Mouse (Mus musculus): ENCODE results near the gene Gm11555. TPM values are rescaled to one million over a fixed set of nuclear protein-coding genes. Genes with fewer than 3 reads are reported as not detected.
"Not testable (repeated sequence)": the region's sequence is repeated elsewhere in the genome, so short reads cannot be mapped to it uniquely, and the experiment has no call there.

Gm11555 gene
- total RNA-seq (2021), result not detected

DNA sequence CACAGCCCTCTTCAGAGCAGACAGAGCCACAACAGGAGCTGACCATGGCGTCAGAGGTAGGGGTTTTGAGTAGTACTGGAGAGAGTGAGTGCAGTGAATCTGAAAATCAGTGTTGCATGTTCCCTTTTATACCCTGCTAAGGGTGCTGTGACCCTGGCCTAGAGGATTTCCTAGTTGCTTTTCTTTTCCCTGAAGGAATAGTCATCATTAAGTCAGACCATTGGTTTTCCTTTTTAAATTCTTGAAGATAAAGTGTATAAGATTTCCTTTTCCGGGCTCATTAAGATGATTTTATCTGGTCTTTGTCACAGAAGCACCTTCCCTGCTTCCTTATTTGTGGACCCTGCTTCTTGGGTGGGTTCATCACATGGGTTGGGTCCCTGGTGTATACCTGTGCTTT, at the start of gene Gm11555:
Gene Gm11555, minus strand, starts transcription at position 101 of the 400 bp plus-strand sequence.
- DNase-seq, result no peak

DNA sequence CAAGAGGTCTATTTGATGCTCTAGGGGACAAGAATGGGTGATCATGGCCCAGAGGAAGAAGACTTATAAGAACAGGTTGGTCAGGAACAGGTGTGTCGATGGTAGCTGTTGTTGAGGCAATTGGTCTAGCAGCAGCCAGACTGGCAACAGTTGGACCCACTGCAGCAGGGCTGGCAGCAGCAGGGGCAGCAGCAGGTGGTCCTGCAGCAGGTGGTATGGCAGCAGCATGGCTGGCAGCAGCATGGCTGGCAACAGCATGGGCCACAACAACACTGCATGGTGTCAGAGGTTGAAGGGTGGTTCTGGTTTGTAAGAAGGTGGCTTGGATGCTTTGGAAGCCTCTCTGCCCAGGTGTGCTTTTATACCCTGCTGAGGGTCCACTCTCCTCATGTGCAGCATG, 40.4 kb upstream of the Gm11555 start, which contains the start of gene Gm14190:
Gene Gm14190, minus strand, starts transcription at position 278 of the 400 bp plus-strand sequence.
- no peak for DNase-seq

DNA sequence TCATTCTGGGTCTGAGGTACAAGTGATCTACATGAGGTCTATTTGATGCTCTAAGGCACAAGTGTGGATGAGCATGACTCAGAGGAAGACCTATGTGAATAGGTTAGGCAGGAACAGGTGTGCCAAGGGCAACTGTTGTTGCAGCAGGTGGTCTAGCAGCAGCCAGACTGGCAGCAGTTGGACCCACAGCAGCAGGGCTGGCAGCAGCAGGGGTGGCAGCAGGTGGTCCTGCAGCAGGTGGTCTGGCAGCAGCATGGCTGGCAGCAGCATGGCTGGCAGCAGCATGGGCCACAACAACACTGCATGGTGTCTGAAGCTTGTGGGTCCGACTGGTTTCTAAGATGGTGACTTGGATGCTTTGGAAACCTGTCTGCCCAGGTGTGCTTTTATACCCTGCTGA, 35.2 kb upstream of the Gm11555 start:
- not testable (repeated sequence) for DNase-seq

DNA sequence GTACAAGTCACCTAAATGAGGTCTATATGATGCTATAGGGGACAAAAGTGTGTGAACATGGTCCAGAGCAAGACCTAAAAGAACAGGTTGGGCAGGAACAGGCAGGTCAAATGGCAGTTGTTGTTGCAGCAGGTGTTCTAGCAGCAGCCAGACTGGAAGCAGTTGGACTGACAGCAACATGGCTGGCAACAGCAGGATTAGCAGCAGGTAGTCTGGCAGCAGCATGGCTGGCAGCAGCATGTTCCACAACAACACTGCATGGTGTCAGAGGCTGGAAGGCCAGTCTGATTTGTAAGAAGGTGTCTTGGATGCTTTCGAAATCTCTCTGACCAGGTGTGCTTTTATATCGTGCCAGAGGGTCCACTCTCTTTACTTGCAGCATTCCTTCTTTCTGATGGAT, 33.4 kb upstream of the Gm11555 start:
- no peak for DNase-seq

DNA sequence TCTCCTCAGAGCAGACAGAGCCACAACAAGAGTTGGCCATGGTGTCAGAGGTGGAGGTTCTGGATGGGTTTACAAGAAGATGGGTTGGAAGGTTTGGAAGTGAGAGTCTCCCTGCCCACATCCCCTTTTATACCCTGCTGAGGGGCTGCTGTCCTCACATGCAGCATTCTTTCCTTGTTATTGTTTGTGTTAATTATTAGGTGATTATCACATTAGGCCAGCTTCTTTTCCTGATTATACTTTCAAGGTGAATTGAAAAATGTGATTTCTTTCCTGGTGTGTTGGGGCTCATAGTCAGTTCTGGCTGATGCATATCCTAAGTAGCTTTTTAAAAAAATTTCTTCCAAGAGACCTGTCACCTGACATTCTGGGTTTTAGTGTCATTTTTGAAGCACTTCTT, 15.8 kb upstream of the Gm11555 start, which contains the start of gene Krtap4-6:
Gene Krtap4-6, minus strand, starts transcription at position 101 of the 400 bp plus-strand sequence.
- no peak for DNase-seq

DNA sequence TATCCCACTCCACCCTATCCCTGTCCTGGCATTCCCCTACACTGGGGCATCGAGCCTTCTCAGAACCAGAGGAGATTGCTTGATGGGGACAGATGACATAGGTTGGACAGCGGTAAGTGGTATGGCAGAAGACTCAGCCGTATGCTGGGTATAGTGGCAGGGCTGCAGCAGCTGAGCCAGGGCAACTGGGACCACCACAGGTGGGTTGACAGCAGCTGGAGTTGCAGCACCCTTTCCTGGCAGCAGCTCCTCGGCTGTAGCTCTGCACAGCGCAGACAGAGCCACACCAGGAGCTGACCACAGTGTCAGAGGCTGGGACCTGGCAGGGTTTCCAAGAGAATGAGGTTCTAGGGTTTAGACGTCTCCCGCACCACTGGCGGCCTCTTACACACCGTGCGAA, 12.8 kb upstream of the Gm11555 start:
- DNase-seq, result no peak

DNA sequence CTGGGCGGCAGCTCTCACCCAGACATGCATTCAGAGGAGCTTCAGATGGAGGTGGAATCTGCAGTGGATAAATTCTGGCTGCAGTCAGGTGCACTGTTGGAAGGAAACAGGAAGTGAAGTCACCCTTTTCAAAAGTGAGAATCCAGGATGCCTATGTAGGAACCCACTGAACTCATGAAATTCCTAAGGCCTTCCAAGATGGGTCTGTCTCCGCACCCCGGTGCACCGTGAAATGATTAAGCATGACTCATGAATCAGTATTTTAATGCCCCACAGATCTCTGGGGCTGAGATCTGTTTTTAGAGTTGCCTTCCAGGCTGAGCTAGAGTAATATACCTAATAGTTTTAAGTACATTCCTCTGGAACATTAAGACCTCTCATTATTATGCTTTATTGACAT, 9.2 kb upstream of the Gm11555 start:
- DNase-seq, result no peak

DNA sequence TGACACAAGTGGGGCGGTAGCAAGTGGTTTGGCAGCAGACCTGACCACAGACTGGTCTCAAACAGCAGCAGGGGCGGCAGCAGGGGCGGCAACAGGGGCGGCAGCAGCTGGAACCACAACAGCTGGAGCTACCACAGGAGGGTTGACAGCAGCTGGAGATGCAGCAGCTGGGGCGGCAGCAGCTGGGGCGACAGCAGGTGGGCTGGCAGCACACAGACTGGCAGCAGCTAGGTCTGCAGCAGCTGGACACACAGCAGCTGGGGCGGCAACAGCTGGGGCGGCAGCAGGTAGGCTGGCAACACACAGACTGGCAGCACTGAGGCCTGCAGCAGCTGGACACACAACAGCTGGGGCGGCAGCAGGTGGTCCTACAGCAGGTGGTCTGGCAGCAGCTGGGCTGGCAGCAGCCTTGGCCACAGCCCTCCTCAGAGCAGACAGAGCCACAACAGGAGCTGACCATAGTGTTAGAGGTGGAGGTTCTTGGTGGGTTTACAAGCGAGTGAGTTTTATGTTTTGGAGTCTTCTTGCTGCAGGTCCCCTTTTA, 8.5 kb upstream of the Gm11555 start, which contains the start of gene Gm11563:
Gene Gm11563, minus strand, starts transcription at position 494 of the 544 bp plus-strand sequence.
- DNase-seq, result not testable (repeated sequence)

DNA sequence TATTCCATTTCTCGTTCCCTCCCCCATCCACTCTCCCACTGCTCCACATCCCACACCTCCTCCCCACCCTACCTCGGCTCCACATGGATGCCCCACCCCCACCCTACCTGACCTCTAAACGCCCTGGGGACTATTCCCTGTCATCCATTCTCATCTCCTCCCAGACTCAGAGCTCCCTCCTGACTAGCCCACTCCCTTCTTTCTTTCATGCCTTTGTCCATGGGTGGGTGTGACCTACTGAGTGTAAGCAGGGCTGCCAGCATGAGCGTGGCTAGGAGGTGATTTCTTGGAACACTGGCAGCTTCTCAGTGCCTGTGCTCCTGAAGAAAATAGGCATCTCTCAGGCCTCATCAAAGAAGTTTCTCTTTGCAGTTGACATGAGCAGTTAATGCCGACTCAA, 7.0 kb upstream of the Gm11555 start:
- DNase-seq, result no peak

DNA sequence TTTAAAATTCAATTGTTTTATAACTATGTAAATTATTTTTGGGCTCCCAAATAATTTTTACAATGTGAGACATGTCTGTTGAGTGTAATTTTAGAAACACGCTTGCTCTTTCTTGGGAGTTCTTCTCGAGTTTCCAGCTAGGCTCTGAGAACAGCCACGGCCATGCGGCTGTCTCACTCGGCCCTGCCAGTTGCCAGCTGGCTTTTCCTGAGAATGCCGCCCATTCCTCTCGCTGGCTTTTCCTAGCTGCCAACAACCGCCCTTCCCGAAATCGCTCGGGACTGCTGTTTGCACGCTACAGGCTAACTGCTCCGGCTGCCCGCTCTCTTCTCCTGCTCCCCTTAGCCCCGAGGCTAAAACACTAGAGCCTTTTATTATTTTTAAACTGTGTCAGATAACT, 3.6 kb downstream of the Gm11555 start:
- no peak for DNase-seq

DNA sequence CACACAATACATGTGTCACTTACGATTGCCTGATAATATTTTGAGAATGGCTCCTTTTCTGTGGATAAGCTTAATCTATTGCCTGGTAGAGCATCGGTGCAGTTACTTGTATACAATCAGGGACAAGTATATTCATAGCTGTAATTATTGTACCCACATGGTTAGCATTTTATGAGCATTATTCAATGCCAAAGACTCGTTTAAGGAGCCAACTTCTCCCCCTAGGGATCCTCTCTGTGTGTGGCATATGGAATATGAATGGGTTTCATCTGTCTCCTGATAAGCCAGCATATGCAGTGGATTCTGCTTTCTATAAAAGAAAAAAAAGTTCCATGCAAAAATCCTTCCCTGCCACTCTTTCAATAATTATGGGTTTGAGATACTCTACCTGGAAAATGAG, 5.7 kb downstream of the Gm11555 start:
- DNase-seq, result no peak

DNA sequence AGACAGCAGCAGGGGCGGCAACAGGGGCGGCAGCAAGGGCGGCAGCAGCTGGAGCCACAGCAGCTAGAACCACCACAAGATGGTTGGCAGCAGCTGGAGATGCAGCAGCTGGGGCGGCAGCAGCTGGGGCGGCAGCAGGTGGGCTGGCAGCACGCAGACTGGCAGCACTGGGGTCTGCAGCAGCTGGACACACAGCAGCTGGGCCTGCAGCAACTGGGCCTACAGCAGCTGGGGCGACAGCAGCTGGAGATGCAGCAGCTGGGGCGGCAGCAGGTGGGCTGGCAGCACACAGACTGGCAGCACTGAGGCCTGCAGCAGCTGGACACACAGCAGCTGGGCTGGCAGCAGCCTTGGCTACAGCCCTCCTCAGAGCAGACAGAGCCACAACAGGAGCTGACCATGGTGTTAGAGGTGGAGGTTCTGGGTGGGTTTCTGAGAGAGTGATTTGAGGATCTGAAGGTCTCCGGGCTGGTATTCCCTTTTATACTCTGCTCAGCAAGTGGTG, 6.3 kb downstream of the Gm11555 start, which contains the start of gene Krtap4-7:
Gene Krtap4-7, minus strand, starts transcription at position 455 of the 505 bp plus-strand sequence.
- not testable (repeated sequence) for DNase-seq

DNA sequence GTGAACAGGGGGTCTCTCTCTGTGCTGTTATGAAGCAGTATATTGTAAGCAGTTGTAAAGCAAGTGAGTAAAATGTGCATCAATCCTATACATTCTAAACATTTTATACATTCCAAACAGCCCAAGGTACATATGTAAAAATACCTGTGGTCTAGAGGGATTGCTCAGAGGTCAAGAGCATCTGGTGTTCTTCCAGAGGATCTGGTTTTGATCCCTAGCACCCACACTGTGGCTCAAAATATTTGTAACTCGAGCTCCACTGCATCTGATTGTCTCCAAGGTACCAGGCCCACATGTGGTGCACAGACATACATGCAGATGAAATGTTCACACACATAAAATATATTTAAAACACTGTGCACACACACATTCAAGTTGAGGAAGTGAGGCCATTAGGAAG, 9.1 kb downstream of the Gm11555 start:
- no peak for DNase-seq

DNA sequence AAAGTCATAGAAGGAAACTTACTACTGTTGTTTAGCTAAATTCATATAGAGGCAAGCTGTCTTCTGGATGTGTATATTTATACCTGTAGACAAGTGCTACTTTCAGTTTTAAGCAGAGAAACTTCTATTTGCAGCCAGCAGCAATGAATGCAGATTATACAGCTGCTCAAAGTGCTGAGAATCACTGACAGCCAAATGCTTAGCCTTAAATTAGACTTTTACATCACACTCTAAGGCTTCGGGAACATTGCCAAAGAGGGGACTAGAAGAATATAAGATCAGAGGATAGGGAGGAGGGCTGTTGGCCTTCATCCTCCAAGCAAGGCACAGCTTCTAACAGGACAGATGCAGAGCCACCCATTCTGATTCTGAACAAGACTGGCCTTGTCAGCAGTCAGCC, 12.9 kb downstream of the Gm11555 start:
- no peak for DNase-seq

DNA sequence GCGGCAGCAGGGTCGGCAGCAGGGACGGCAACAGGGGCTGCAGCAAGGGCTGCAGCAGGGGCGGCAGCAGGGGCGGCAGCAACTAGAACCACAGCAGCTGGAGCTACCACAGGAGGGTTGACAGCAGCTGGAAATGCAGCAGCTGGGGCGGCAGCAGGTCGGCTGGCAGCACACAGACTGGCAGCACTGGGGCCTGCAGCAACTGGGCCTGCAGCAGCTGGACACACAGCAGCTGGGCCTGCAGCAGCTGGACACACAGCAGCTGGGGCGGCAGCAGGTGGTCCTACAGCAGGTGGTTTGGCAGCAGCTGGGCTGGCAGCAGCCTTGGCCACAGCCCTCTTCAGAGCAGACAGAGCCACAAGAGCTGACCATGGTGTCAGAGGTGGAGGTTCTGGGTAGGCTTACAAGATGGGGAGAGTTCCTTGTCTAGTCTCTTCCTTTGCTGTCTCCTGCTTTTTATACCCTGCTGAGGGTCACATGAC, 15.3 kb downstream of the Gm11555 start, which contains the start of gene Krtap4-2:
Gene Krtap4-2, minus strand, starts transcription at position 432 of the 482 bp plus-strand sequence.
- no peak for DNase-seq

DNA sequence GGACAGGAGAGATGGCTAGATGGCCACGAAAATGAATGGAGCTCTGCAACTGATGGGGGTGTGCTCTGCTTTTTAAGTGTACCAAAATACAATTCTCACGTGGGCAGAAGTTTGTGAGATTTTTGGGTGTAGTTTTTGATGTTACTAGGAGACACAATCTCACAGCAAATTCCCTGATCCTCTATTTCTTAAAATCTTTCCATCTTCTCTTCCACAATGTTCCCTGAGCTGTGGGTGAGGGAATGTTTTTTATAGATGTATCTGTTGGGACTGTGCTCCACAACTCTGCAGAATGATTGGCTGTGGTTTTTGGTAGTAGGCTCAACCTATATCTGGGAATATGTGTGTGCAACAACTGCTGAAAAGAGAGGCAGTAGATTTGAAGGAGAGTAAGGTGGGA, 16.7 kb downstream of the Gm11555 start:
- DNase-seq, result no peak

DNA sequence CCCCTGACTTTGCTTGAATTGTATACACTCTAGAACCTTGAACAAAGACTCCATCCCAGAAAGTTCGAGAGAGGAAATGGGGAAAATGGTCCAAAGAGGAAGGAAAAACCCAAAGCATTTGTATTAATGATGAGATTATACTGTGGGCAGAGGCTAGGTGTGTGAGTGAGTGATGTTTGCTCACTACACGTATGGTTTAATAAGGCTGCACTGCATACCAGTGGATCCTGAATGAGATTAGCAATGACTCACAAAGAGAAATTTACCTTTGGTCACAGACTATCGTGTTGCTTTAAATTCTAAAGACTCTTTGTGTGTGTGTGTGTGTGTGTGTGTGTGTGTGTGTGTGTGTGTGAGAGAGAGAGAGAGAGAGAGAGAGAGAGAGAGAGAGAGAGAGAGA, 19.1 kb downstream of the Gm11555 start:
- no peak for DNase-seq

DNA sequence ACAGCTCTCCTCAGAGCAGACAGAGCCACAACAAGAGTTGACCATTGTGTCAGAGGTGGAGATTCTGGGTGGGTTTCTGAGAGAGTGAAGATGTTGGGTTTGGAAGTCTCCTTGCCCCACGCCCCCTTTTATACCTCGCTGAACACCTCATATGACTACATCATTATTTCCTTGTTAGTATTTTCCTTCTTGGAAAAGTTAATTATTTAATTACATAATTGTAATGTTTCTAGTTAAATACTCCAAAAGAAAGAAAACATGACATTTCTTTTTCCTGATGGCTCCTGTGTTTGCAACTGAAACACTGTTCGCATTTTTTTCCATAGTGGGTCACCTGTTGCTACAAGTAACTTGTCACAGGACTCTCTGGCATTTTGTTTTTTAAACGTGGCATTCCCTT, 21.9 kb downstream of the Gm11555 start, which contains the start of gene Krtap4-1:
Gene Krtap4-1, minus strand, starts transcription at position 101 of the 400 bp plus-strand sequence.
- DNase-seq, result no peak

DNA sequence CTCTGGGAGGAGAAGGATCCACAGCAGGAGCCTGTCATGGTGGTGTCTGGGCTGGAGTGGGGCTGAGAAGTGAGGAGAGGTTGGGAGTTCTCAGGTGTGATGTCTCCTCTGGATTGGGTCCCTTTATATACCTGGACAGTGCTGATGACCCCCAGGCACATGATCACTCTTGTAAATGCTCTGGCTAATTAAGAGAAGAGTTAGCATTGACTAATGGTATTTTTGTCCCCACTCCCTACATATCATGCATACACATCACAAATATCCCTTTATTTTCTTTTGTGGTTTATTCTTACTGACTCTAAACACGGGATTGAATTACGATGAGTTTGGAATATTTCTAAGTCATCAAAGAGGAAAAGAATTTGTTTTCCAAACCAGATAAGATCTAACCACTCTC, 29.7 kb downstream of the Gm11555 start, which contains the start of gene Gm11562:
Gene Gm11562, minus strand, starts transcription at position 101 of the 400 bp plus-strand sequence.
- no peak for DNase-seq

DNA sequence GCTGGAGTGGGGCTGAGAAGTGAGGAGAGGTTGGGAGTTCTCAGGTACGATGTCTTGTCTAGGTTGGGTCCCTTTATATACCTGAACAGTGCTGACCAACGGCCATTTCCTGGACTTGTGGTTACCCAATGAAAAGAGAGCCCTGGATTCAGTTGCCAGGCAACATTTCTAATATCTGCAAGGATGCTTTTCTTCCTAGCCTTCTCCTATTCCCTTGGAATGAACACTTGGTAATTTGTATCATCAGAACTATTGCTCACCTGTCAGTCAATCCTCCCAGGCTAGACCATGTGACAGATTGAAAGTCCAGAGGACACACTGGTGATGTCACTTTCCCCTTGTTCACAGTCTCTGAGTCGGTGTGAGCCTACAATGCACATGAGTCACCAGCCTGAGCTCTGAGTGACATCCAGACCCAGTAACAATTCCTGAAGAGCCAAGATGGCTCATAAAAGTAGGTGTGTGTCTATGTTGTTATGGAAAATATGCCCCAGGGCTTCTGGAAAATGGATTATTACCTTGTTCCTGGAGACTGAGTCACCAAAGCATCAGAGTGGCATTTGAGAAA, 35.2 kb downstream of the Gm11555 start, which contains the start of gene Krtap2-4:
Gene Krtap2-4, minus strand, starts transcription at position 51 of the 568 bp plus-strand sequence.
- no peak for DNase-seq

DNA sequence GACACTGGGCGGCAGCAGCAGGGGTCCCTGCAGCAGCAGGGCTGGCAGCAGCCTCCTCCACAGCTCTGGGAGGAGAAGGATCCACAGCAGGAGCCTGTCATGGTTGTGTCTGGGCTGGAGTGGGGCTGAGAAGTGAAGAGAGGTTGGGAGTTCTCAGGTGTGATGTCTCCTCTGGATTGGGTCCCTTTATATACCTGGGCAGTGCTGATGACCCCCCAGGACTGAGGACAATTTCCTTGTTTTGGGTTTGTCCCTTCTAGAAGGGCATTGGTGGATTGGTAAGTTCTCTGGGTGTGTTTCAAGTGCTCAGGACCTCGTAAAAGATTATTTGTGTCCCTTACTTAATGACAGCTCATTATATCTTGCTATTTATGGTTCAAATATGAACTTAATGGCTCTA, 39.9 kb downstream of the Gm11555 start, which contains the start of gene Gm11937:
Gene Gm11937, minus strand, starts transcription at position 101 of the 400 bp plus-strand sequence.
- DNase-seq, result not testable (repeated sequence)

DNA sequence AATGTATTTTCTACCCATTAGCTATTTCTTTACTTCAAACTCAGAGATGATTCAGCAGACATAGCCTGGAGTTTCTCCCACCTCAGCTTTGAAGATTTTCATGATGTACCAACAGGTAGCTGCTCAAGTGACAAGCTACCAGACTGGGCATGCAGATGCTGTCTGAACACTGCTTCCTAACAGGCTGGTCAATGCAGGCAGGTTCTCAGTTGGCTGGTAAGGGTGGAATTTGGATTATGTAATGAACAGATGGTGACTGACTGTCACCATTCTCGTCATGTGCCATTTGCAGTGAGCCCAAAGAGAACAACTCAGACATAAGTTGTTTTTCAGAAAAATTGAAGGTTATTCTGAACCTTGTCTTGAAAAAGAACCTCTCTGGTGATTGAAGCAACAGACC, 40.9 kb downstream of the Gm11555 start:
- no peak for DNase-seq

DNA sequence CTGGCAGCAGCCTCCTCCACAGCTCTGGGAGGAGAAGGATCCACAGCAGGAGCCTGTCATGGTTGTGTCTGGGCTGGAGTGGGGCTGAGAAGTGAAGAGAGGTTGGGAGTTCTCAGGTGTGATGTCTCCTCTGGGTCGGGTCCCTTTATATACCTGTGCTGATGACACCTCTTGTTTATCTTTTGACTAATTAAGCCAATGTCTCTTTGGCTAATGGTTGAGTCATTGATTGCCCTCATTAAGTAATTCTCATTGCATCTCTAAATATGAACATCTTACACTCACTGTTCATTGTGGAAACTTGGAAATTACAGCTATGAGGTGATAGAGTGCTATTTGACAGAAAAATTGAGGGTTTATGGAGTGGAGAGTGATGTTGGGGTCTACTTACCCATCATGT, 46.8 kb downstream of the Gm11555 start, which contains the start of gene Gm11938:
Gene Gm11938, minus strand, starts transcription at position 101 of the 400 bp plus-strand sequence.
- DNase-seq, result not testable (repeated sequence)

Data from heart, postnatal 4 days (tissue).